Mouse (Mus musculus): Measurements from ENCODE around the gene Lars2.

DNA sequence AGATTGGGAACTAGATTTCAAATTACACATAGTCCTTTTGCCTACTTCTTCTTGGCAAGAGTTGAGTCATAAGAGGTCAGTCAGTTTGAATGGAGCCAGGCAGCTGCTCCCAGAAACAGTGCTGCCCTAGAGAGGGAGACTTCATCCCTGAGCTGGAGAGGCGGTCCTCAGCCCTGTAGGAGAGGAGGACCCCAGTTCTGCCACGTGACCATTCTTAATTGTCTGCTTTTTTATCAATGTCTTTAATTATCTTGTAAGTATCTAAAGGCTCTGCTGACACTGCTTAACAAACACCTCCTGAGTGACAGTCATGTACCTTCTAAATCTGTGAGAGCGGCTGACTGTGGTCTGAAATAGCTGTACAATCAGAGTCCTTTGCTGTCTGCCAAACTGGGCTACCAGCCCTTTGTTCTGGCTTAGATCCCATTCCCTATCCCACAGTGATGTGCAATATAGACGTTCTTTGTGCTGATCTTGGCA lies 100.5 kb downstream of the Lars2 start:
- TF ChIP-seq POLR2A (IDR thresholded peaks at IDR 0.05; ENCODE audit: borderline replicate concordance, extremely low read depth, insufficient read depth, insufficient read length, poor library complexity, severe bottlenecking), result no peak
- no peak for TF ChIP-seq CTCF (IDR thresholded peaks at IDR 0.05; ENCODE audit: borderline replicate concordance, extremely low read depth, insufficient read depth, insufficient read length)
